Mouse (Mus musculus) forebrain, embryonic 12.5 days (tissue): ENCODE data around the gene Emilin1. TPM values are rescaled to one million over a fixed set of nuclear protein-coding genes. Genes with fewer than 3 reads are reported as not detected.

Source experiments
- ATAC-seq: fragments of 200-750 bp; cut with Nextera tagmentation; 2 replicates; pipeline ENCODE4 v1.8.0; 2017; ENCODE audit warnings: moderate TSS enrichment; ENCODE audit not compliant: low FRiP score
- H3K27ac ChIP-seq: fragments of 300-500 bp; sonication (generic); 2 replicates; pipeline ENCODE4 v1.5.1; 2016; ENCODE audit warnings: mild to moderate bottlenecking
- H3K27me3 ChIP-seq: fragments of 300-500 bp; sonication (generic); 2 replicates; pipeline ENCODE4 v1.6.1; 2016; ENCODE audit warnings: mild to moderate bottlenecking
- H3K36me3 ChIP-seq: fragments of 300-500 bp; sonication (generic); replicated peaks from 2 replicates; pipeline ENCODE4 v1.6.1; 2016; ENCODE audit warnings: mild to moderate bottlenecking
- H3K4me1 ChIP-seq: fragments of 300-500 bp; sonication (generic); 2 replicates; pipeline ENCODE4 v1.6.1; 2016
- H3K4me2 ChIP-seq: fragments of 300-500 bp; sonication (generic); 2 replicates; pipeline ENCODE4 v1.6.1; 2016; ENCODE audit warnings: mild to moderate bottlenecking, moderate library complexity
- H3K4me3 ChIP-seq: fragments of 300-500 bp; sonication (generic); replicated peaks from 2 replicates; pipeline ENCODE4 v1.5.1; 2016; ENCODE audit warnings: mild to moderate bottlenecking
- H3K9ac ChIP-seq: fragments of 300-500 bp; sonication (generic); 2 replicates; pipeline ENCODE4 v1.6.1; 2016; ENCODE audit warnings: mild to moderate bottlenecking
- H3K9me3 ChIP-seq: fragments of 300-500 bp; sonication (generic); 2 replicates; pipeline ENCODE4 v1.6.1; 2016
- WGBS: fragments of 180-500 bp; shearing (Covaris S2); methylation state at CpG from one replicate; pipeline ENCODE4 v1.1.7; 2016; 5-methylcytosine and 5-hydroxymethylcytosine counted together
- polyA plus RNA-seq: library from polyadenylated mRNA; unstranded; fragments of >200 nt; fragmentation: Nextera tagmentation; extraction: Ambion mirVana; gene quantifications from 2 replicates; pipeline ENCODE4 v1.2.1, GENCODE M21; 2016

The Emilin1 gene
- polyA plus RNA-seq, 1 experiment from 2014 or later: 52.4 TPM

DNA sequence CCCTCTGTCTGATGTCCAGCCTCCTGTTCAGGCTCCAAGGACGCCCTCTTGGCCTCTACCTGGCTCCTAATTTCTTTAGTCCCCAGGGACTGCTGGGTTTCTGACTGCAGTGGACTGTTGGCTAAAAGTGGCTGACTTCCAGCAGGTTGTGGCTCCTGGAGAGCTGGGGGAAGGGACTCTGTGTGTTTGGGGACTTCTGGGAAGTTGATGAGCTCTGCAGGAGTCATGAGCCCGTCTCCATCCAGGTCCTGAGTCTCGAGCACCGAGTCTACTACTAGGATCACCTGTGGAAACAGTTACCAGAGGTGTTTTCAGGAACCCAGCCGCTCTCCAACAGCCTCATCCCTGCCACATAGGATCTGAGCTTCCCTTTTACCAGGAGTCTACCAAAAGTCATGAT is 20.5 kb downstream of the Emilin1 start:
- 74% methylated on average over 5 of the region's 5 CpGs for WGBS
- Histone ChIP-seq H3K9ac (no peak overlapping the region), H3K27ac (no peak overlapping the region), H3K4me3 (no peak overlapping the region), H3K4me1 (no peaks in the 10 kb centered on the region), H3K4me2 (no peak overlapping the region), H3K27me3 (0 out of 2 replicates have a peak, but pooled peaks cover 6% of the 10 kb centered on the region), H3K36me3 (no peaks in the 10 kb centered on the region), H3K9me3 (no peaks in the 10 kb centered on the region)
- no peak for ATAC-seq

GRCm38 (mm10) chr5:30934725-30935461 is 21.7 kb downstream of the Emilin1 start:
- no peak for ATAC-seq
- H3K4me2 ChIP-seq: no peak overlapping the region
- H3K36me3 ChIP-seq: no peaks in the 10 kb centered on the region
- no peaks in the 10 kb centered on the region for H3K4me1 ChIP-seq
- H3K27me3 ChIP-seq: no peaks in the 10 kb centered on the region
- H3K4me3 ChIP-seq: no peak overlapping the region
- no peak overlapping the region for H3K9ac ChIP-seq
- 93% methylated on average over 5 of the region's 5 CpGs for WGBS
- H3K27ac ChIP-seq: no peak overlapping the region
- no peaks in the 10 kb centered on the region for H3K9me3 ChIP-seq

GRCm38 (mm10) chr5:30943004-30943403 is 29.8 kb downstream of the Emilin1 start:
- no peaks in the 10 kb centered on the region for H3K9me3 ChIP-seq
- H3K4me3 ChIP-seq: no peak overlapping the region
- WGBS: 82% methylated on average over 2 of the region's 2 CpGs
- no peak overlapping the region for H3K4me2 ChIP-seq
- H3K4me1 ChIP-seq: peaks cover 9% of the 10 kb centered on the region
- ATAC-seq: no peak
- H3K36me3 ChIP-seq: no peaks in the 10 kb centered on the region
- H3K27me3 ChIP-seq: peaks cover 20% of the 10 kb centered on the region; the same call in 1 of the 2 replicates
- no peak overlapping the region for H3K9ac ChIP-seq
- no peak overlapping the region for H3K27ac ChIP-seq

DNA sequence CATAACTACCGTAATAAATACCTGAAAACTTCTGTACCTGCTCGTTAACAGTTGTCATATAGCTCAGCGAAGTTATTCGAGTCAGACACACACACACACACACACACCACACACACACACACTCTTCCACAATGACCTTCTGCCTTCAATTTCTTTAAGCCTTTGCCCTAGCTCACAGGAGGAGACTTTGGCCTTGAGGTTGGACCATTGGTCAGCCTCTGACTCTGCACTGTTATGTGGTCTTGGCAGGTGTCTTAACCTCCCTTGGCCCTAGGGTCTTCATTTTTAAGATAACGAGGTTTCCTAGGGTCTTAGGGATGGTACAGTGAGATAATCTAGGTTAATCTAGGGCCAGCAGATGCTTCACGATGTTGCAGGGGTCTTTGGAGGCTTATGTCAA is 31.1 kb downstream of the Emilin1 start:
- Histone ChIP-seq H3K27ac (no peak overlapping the region), H3K4me1 (peaks cover 14% of the 10 kb centered on the region), H3K36me3 (no peaks in the 10 kb centered on the region), H3K9me3 (no peaks in the 10 kb centered on the region), H3K9ac (no peak overlapping the region), H3K4me2 (no peak overlapping the region), H3K27me3 (peaks cover 20% of the 10 kb centered on the region; the same call in 1 of the 2 replicates), H3K4me3 (no peak overlapping the region)
- WGBS: 91% methylated on average over 6 of the region's 6 CpGs
- no peak for ATAC-seq

DNA sequence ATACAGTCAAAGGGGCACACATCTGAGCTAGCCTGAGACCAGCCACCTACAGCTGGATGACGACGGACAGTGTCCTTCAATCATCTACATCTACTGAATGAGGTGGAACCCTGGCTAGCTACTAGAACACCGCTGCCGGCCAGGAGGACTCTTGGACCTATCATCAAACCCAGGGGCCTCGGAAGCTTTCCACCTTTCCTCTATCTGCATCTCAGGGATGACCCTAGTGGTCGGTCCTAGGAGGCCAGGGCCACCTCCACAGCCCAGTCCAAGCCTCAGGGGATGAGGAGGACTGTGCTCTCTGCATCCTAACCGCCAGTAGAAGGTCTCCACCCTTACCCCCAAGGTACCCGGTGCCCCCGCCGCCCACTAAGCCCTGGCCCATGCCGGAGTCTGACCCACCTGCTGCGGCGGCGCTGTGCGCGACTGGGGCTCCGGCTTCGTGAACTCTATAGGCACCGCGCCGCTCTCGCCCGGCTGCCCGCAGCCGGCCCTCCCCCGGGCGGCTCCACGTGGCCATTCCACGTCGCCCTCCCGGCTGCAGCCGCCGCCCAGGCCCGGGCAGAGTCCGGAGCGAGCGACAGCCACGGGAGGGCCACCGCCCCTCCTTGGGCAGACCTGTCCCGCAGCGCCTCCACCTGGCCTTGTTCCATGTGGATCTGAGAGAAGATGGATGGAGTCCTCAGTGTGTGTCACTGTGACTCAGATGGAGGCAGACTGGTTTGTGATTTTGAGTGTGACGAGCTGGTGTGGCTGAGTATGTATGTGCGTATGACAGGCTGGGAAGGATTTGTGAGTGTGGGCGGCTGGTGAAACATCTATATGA is 32.0 kb downstream of the Emilin1 start, which contains the start of gene Cgref1:
Cgref1 (minus strand) TSS at position 636 of the 826 bp plus-strand sequence.
- Histone ChIP-seq H3K27ac (no peak within 1 kb of the TSS), H3K4me3 (peak within 1 kb of the TSS; percentile 56), H3K27me3 (peaks cover 20% of the 10 kb centered on the region; the same call in 1 of the 2 replicates), H3K36me3 (no peaks in the 10 kb centered on the region), H3K9me3 (no peaks in the 10 kb centered on the region), H3K4me1 (peaks cover 18% of the 10 kb centered on the region), H3K9ac (peak within 1 kb of the TSS; percentile 70), H3K4me2 (peak within 1 kb of the TSS; percentile 88)
- 5% methylated on average over 44 of the region's 44 CpGs for WGBS
- ATAC-seq: peak; percentile 57

- Histone ChIP-seq H3K4me3 (no peak overlapping the region), H3K27me3 (peaks cover 20% of the 10 kb centered on the region; the same call in 1 of the 2 replicates), H3K4me1 (peaks cover 23% of the 10 kb centered on the region), H3K9me3 (no peaks in the 10 kb centered on the region), H3K36me3 (peaks cover 23% of the 10 kb centered on the region), H3K4me2 (no peak overlapping the region), H3K9ac (no peak overlapping the region), H3K27ac (no peak overlapping the region)
- WGBS: 73% methylated on average over 5 of the region's 5 CpGs
- no peak for ATAC-seq
Measured at GRCm38 (mm10) chr5:30948620-30949019, 35.4 kb downstream of the Emilin1 start.

- Histone ChIP-seq H3K27me3 (peaks cover 19% of the 10 kb centered on the region; the same call in 1 of the 2 replicates), H3K36me3 (peaks cover 35% of the 10 kb centered on the region), H3K4me2 (peak overlapping the region; percentile 79), H3K9ac (peak overlapping the region; percentile 57), H3K4me1 (peaks cover 22% of the 10 kb centered on the region), H3K9me3 (no peaks in the 10 kb centered on the region), H3K4me3 (peak overlapping the region; percentile 54), H3K27ac (peak overlapping the region; percentile 27)
- peak; percentile 89 for ATAC-seq
- WGBS: 0% methylated on average over 31 of the region's 31 CpGs
Measured at GRCm38 (mm10) chr5:30949654-30950326, 36.6 kb downstream of the Emilin1 start.

- Histone ChIP-seq H3K4me3 (peak overlapping the region; percentile 54), H3K4me2 (peak overlapping the region; percentile 79), H3K9me3 (no peaks in the 10 kb centered on the region), H3K27ac (peak overlapping the region; percentile 27; the same call in 1 of the 2 replicates), H3K27me3 (peaks cover 12% of the 10 kb centered on the region; the same call in 1 of the 2 replicates), H3K4me1 (peaks cover 15% of the 10 kb centered on the region), H3K9ac (peak overlapping the region; percentile 57), H3K36me3 (peaks cover 41% of the 10 kb centered on the region)
- WGBS: 74% methylated on average over 4 of the region's 4 CpGs
- no peak for ATAC-seq
Measured at GRCm38 (mm10) chr5:30950451-30950850, 37.2 kb downstream of the Emilin1 start.

GRCm38 (mm10) chr5:30950922-30951321 is 37.7 kb downstream of the Emilin1 start:
- no peak overlapping the region for H3K27ac ChIP-seq
- H3K4me2 ChIP-seq: no peak overlapping the region
- peaks cover 46% of the 10 kb centered on the region for H3K36me3 ChIP-seq
- H3K4me3 ChIP-seq: no peak overlapping the region
- ATAC-seq: no peak
- 89% methylated on average over 2 of the region's 2 CpGs for WGBS
- H3K9ac ChIP-seq: no peak overlapping the region
- 0 out of 2 replicates have a peak, but pooled peaks cover 10% of the 10 kb centered on the region for H3K27me3 ChIP-seq
- no peaks in the 10 kb centered on the region for H3K9me3 ChIP-seq
- H3K4me1 ChIP-seq: peaks cover 14% of the 10 kb centered on the region

DNA sequence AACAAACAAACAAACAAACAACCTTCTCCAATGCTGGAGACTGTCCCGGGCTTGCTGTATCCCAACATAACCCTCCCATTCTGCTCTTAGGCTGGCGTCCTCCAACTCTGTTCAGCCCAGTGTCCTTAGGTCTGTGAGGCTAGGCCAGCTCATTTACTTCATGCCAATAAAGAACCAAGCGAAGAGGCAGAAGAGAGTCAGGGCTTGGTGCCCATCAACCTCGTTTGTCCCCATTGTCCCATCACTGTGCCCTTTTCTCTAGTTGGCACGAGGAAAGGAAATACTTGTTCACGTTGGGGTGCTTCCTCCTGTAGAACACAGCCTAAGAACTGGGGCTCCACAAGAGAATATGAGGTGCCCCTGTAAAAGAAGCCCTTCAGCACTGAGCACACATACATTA is 38.5 kb downstream of the Emilin1 start:
- Histone ChIP-seq H3K4me3 (no peak overlapping the region), H3K4me2 (no peak overlapping the region), H3K36me3 (peaks cover 48% of the 10 kb centered on the region), H3K27ac (no peak overlapping the region), H3K27me3 (0 out of 2 replicates have a peak, but pooled peaks cover 5% of the 10 kb centered on the region), H3K9ac (no peak overlapping the region), H3K9me3 (no peaks in the 10 kb centered on the region), H3K4me1 (peaks cover 14% of the 10 kb centered on the region)
- ATAC-seq: no peak
- 83% methylated on average over 6 of the region's 6 CpGs for WGBS

- H3K9ac ChIP-seq: no peak overlapping the region
- H3K27me3 ChIP-seq: no peaks in the 10 kb centered on the region
- no peaks in the 10 kb centered on the region for H3K9me3 ChIP-seq
- H3K4me1 ChIP-seq: peaks cover 17% of the 10 kb centered on the region
- H3K4me2 ChIP-seq: no peak overlapping the region
- 86% methylated on average over 5 of the region's 5 CpGs for WGBS
- no peak for ATAC-seq
- no peak overlapping the region for H3K27ac ChIP-seq
- peaks cover 53% of the 10 kb centered on the region for H3K36me3 ChIP-seq
- H3K4me3 ChIP-seq: no peak overlapping the region
Measured at GRCm38 (mm10) chr5:30952551-30952950, 39.3 kb downstream of the Emilin1 start.

DNA sequence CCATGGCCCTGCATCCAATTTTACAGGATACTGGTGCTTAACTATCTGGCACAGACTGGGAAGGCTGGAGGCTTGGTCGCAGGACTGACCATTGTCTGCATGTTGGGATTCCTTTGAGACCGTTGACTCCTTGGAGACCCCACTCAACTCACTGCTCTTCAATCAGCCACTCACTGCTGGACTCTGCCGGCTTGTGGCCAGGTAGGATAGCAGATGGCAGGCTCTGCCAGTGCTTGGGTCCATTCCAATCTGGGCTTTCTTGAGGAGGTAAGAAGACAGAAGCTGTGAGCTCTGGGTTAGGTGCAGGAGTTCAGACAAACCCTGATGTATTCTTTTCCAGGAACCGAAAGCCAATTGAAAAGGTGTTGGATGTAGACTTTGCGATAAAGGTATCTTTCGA is 40.9 kb downstream of the Emilin1 start:
- Histone ChIP-seq H3K9me3 (no peaks in the 10 kb centered on the region), H3K4me3 (no peak overlapping the region), H3K36me3 (peaks cover 61% of the 10 kb centered on the region), H3K9ac (no peak overlapping the region), H3K4me1 (peaks cover 30% of the 10 kb centered on the region), H3K4me2 (no peak overlapping the region), H3K27ac (no peak overlapping the region), H3K27me3 (no peaks in the 10 kb centered on the region)
- WGBS: 98% methylated on average over 6 of the region's 6 CpGs
- ATAC-seq: no peak
